Mouse (Mus musculus) erythroblast, embryonic 14.5 days (primary cell): Measurements from ENCODE around the gene Prkcb.

Experiments used
- GATA1 ChIP-seq: IDR thresholded peaks from 2 replicates; pipeline ENCODE4 v1.6.1; 2012; ENCODE audit warnings: low read length, inconsistent platforms, mixed read lengths
- TAL1 ChIP-seq: IDR thresholded peaks from 3 replicates; pipeline ENCODE4 v1.6.1; 2012; ENCODE audit warnings: low read length, inconsistent platforms, mixed read lengths

- TF ChIP-seq TAL1 (no peak), GATA1 (no peak)
Observed at GRCm38 (mm10) chr7:122597313-122597712, 308.8 kb downstream of the Prkcb start.
